Comparison of ENCODE assay signal across 15 mouse cellular contexts in the genomic region with DNA sequence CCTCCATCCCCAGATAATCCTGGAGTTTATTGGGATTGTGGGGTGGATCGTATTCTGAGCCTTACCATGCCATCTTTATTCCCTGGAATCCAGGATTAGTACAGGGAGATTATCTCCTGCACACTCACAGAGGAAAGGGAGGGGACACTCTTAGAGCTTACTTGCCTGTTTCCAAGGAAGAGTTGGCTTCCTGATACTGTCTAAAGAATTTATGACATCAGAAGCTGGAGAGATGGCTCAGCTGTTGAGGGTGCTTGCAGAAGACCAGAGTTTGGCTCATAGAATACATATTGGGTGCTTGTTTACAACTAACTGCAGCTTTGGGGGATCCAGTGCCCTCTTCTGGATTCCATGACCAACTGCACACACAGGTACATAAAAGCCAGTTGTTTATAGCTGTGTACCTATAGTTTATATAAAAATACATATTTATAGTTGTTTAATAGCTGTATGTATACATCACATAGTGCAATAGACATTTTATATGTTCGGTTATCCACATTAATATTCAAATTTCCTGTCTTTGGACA. TPM values are rescaled to one million over a fixed set of nuclear protein-coding genes. Genes with fewer than 3 reads are reported as not detected.
DNase-seq lines count a peak whose midpoint lies in the region; ATAC-seq and TF ChIP-seq lines count a peak whose summit lies in the region.
"Had no signal": no experiment of that assay in that cellular context is flagged by ENCODE, and none has a peak within 500 bp of the region (broad histone marks: within the 10 kb centered on the region; RNA-seq: fewer than 3 reads in every experiment).

No protein-coding gene starts in this region.

- H3K9ac ChIP-seq in liver, adult 2 months (ENCODE audit: low read depth, low read length), result no peak overlapping the region
- no peak overlapping the region for H3K9ac ChIP-seq in liver, embryonic 12.5 days
- H3K9ac ChIP-seq in CH12.LX (ENCODE audit: insufficient read depth, low read depth), result no peak overlapping the region
- no peak overlapping the region for H3K9ac ChIP-seq in liver, postnatal 0 days (replicated peaks)
- H3K9ac ChIP-seq: heart, embryonic 13.5 days; hindbrain, embryonic 12.5 days had no signal

- peak; percentile 3 for TF ChIP-seq RAD21 in CH12.LX (IDR thresholded peaks at IDR 0.05; ENCODE audit: low read depth, low read length)

- WGBS in liver, adult 2 months, result 84% methylated on average over 2 of the region's 2 CpGs
- WGBS in liver, embryonic 12.5 days (ENCODE audit: insufficient replicate concordance), result 81% methylated on average over 2 of the region's 2 CpGs
- 92% methylated on average over 2 of the region's 2 CpGs for WGBS in liver, postnatal 0 days (ENCODE audit: insufficient replicate concordance)

- TF ChIP-seq EP300 in CH12.LX (IDR thresholded peaks at IDR 0.05; ENCODE audit: low read length), result no peak
- TF ChIP-seq EP300 in liver, postnatal 0 days (IDR thresholded peaks at IDR 0.05; ENCODE audit: low read depth), result no peak

- intact Hi-C loops in gastrocnemius, adult 2 months (cut with DNase I), result no loop called here

- TF ChIP-seq POLR2A in liver, adult 2 months (IDR thresholded peaks at IDR 0.05; ENCODE audit: extremely low read depth, insufficient read depth, low read length), result no peak
- no peak for TF ChIP-seq POLR2A in CH12.LX (IDR thresholded peaks at IDR 0.05; ENCODE audit: low read depth, low read length)

- no peak overlapping the region for H3K27ac ChIP-seq in gastrocnemius, adult 2 months
- no peak overlapping the region for H3K27ac ChIP-seq in liver, adult 2 months (replicated peaks; ENCODE audit: insufficient read depth, low read depth, low read length)
- no peak overlapping the region for H3K27ac ChIP-seq in liver, embryonic 12.5 days
- H3K27ac ChIP-seq in CH12.LX (ENCODE audit: insufficient read depth, low read depth), result no peak overlapping the region
- no peak overlapping the region for H3K27ac ChIP-seq in liver, postnatal 0 days (ENCODE audit: low read depth)
- H3K27ac ChIP-seq: heart, embryonic 13.5 days; hindbrain, embryonic 12.5 days; midbrain, embryonic 10.5 days had no signal

- dilution Hi-C loops in CH12.LX (cut with MboI; ENCODE audit: extremely low pct_ligation_motif_present, extremely low pct_unique_long_range_greater_than_20kb, low sequenced_read_pairs), result no loop called here

- no peaks in the 10 kb centered on the region for H3K4me1 ChIP-seq in liver, adult 2 months (ENCODE audit: control insufficient read depth, insufficient read depth, low read length)
- no peaks in the 10 kb centered on the region for H3K4me1 ChIP-seq in liver, embryonic 12.5 days
- H3K4me1 ChIP-seq in CH12.LX (ENCODE audit: control insufficient read depth in 1 of 2, insufficient read depth in 2 of 2), result peaks cover 0 to 7% of the 10 kb centered on the region in 2 experiments; a peak in 2 of 4 replicates
- H3K4me1 ChIP-seq in liver, postnatal 0 days (ENCODE audit: insufficient read depth), result no peaks in the 10 kb centered on the region
- H3K4me1 ChIP-seq: heart, embryonic 13.5 days; hindbrain, embryonic 12.5 days; midbrain, embryonic 10.5 days had no signal

- H3K4me2 ChIP-seq in liver, embryonic 12.5 days, result no peak overlapping the region
- H3K4me2 ChIP-seq in CH12.LX (ENCODE audit: insufficient read depth, low read depth, poor library complexity, severe bottlenecking), result no peak overlapping the region
- no peak overlapping the region for H3K4me2 ChIP-seq in liver, postnatal 0 days (ENCODE audit: low read depth, low read length)
- H3K4me2 ChIP-seq: heart, embryonic 13.5 days; hindbrain, embryonic 12.5 days had no signal

- peak; percentile 20; the same call in 1 of the 2 replicates for TF ChIP-seq CTCF in gastrocnemius, adult 2 months (IDR thresholded peaks at IDR 0.05)
- 0 out of 2 replicates have a peak, but pooled peaks have one; percentile 7 for TF ChIP-seq CTCF in liver, adult 2 months (IDR thresholded peaks at IDR 0.05; ENCODE audit: low read depth, low read length)
- peak in 1 of 2 experiments; percentile 32; a peak in 2 of 4 replicates for TF ChIP-seq CTCF in CH12.LX (conservative IDR thresholded peaks at IDR 0.05 in 1 of 2, IDR thresholded peaks at IDR 0.05 in 1 of 2; ENCODE audit: low read depth in 2 of 2, low read length in 2 of 2)
- TF ChIP-seq CTCF in liver, postnatal 0 days (IDR thresholded peaks at IDR 0.05; ENCODE audit: low read depth), result peak; percentile 29; the same call in 1 of the 2 replicates

- H3K79me2 ChIP-seq in liver, adult 2 months (ENCODE audit: control insufficient read depth, insufficient read depth, low read length), result peaks cover 2% of the 10 kb centered on the region; the same call in 1 of the 2 replicates
- no peaks in the 10 kb centered on the region; the same call in 1 of the 2 replicates for H3K79me2 ChIP-seq in CH12.LX (replicated peaks; ENCODE audit: control insufficient read depth, extremely low read depth, insufficient read depth, poor library complexity, severe bottlenecking)

- no peaks in the 10 kb centered on the region for H3K9me3 ChIP-seq in liver, embryonic 12.5 days (replicated peaks)
- H3K9me3 ChIP-seq in CH12.LX (replicated peaks; ENCODE audit: low read length), result no peaks in the 10 kb centered on the region
- no peaks in the 10 kb centered on the region for H3K9me3 ChIP-seq in liver, postnatal 0 days (ENCODE audit: low read length)
- H3K9me3 ChIP-seq: heart, embryonic 13.5 days; hindbrain, embryonic 12.5 days; midbrain, embryonic 10.5 days had no signal

- in situ Hi-C loops in CH12.LX (cut with MboI; ENCODE audit: low pct_ligation_motif_present, low pct_unique_long_range_greater_than_20kb, low sequenced_read_pairs), result no loop called here

- ATAC-seq in liver, embryonic 12.5 days, result no peak
- no peak for ATAC-seq in liver, postnatal 0 days
- ATAC-seq: forebrain, embryonic 16.5 days; intestine, embryonic 16.5 days had no signal

- H3K27me3 ChIP-seq in liver, adult 2 months (ENCODE audit: control insufficient read depth, insufficient read depth, low read length), result no peaks in the 10 kb centered on the region
- no peaks in the 10 kb centered on the region for H3K27me3 ChIP-seq in liver, embryonic 12.5 days (replicated peaks)
- H3K27me3 ChIP-seq in CH12.LX (replicated peaks), result no peaks in the 10 kb centered on the region
- no peaks in the 10 kb centered on the region for H3K27me3 ChIP-seq in liver, postnatal 0 days (ENCODE audit: insufficient read depth, low read length)
- H3K27me3 ChIP-seq: heart, embryonic 13.5 days; hindbrain, embryonic 12.5 days had no signal

- H3K4me3 ChIP-seq in gastrocnemius, adult 2 months, result no peak overlapping the region
- H3K4me3 ChIP-seq in liver, adult 2 months (ENCODE audit: insufficient read depth, low read depth, low read length), result no peak overlapping the region
- no peak overlapping the region for H3K4me3 ChIP-seq in liver, embryonic 12.5 days
- H3K4me3 ChIP-seq in CH12.LX (replicated peaks in 1 of 3; ENCODE audit: low read depth in 2 of 3, low read length in 2 of 3, poor library complexity in 1 of 3), result no peak overlapping the region
- no peak overlapping the region for H3K4me3 ChIP-seq in liver, postnatal 0 days (ENCODE audit: low read depth, low read length)
- H3K4me3 ChIP-seq: heart, embryonic 13.5 days; hindbrain, embryonic 12.5 days; midbrain, embryonic 10.5 days had no signal

- no peak for DNase-seq in gastrocnemius, adult 2 months
- DNase-seq in gastrocnemius, postnatal 25 days, result no peak
- no peak for DNase-seq in liver, adult 2 months (ENCODE audit: extremely low read depth, low read depth, low spot score)
- DNase-seq in CH12.LX (ENCODE audit: extremely low read depth), result no peak
- no peak for DNase-seq in liver, postnatal 0 days
- no peak for DNase-seq in right cerebral cortex, postnatal 25 days
- no peak for DNase-seq in T-cell, adult 2 months (ENCODE audit: low spot score)
- DNase-seq: cerebellum, adult 11 months; gastrocnemius, postnatal 14 days had no signal

- H3K36me3 ChIP-seq in liver, adult 2 months (ENCODE audit: control insufficient read depth, insufficient read depth, low read length), result peaks cover 43% of the 10 kb centered on the region
- peaks cover 86% of the 10 kb centered on the region for H3K36me3 ChIP-seq in liver, embryonic 12.5 days
- H3K36me3 ChIP-seq in CH12.LX (replicated peaks in 1 of 2; ENCODE audit: control insufficient read depth in 1 of 2, insufficient read depth in 1 of 2, low read length in 1 of 2), result peaks cover 39 to 85% of the 10 kb centered on the region in 2 experiments
- peaks cover 35% of the 10 kb centered on the region for H3K36me3 ChIP-seq in liver, postnatal 0 days (replicated peaks; ENCODE audit: insufficient read depth, low read length)

TF ChIP-seq in CH12.LX, 34 proteins besides CTCF, POLR2A, EP300 and RAD21 (continues in another document):
- TF ChIP-seq NRF1 (IDR thresholded peaks at IDR 0.05; ENCODE audit: low read depth, low read length), result no peak
- TF ChIP-seq CHD1 (IDR thresholded peaks at IDR 0.05; ENCODE audit: low read depth, low read length), result no peak
- no peak for TF ChIP-seq MYC (IDR thresholded peaks at IDR 0.05; ENCODE audit: low read depth, low read length)
- no peak for TF ChIP-seq UBTF (IDR thresholded peaks at IDR 0.05; ENCODE audit: low read depth, low read length)
- no peak for TF ChIP-seq JUN (IDR thresholded peaks at IDR 0.05; ENCODE audit: insufficient read depth, low read depth, low read length)
- no peak for TF ChIP-seq MAZ (IDR thresholded peaks at IDR 0.05; ENCODE audit: low read depth, low read length)
- TF ChIP-seq ELF1 (IDR thresholded peaks at IDR 0.05; ENCODE audit: low read depth, low read length), result no peak
- TF ChIP-seq JUND (conservative IDR thresholded peaks at IDR 0.05; ENCODE audit: low read depth, low read length), result no peak

RNA-seq across cellular contexts. Expression of a gene that starts 32.6 kb away (rescaled TPM):
- not detected for total RNA-seq in gastrocnemius, adult 2 months (2021)
- under 1 TPM in 1 of 2 experiments, not detected in 1; 0.91 TPM for total RNA-seq in gastrocnemius, postnatal 25 days (2021)
- not detected in 2 replicates for total RNA-seq in liver, adult 2 months (2014; rRNA removed)
- not detected in 2 replicates for polyA plus RNA-seq in liver, adult 2 months (2012; rRNA removed)
- 1.2 and 1.9 TPM in 2 replicates for polyA plus RNA-seq in liver, embryonic 12.5 days (2016; fragmentation: Nextera tagmentation; extraction: Ambion mirVana)
- total RNA-seq in CH12.LX (2012; rRNA removed) (17.6 and 21.5 TPM in 2 replicates), CH12.LX (2014; rRNA removed) (not detected in 2 replicates)
- polyA plus RNA-seq in CH12.LX (2012; ENCODE audit: insufficient read length, low read depth), result 0.74 TPM in 1 of 2 replicates, not detected in the other
- 0.79 and 1.1 TPM in 2 replicates for polyA plus RNA-seq in liver, postnatal 0 days (2015; fragmentation: Nextera tagmentation; extraction: Ambion mirVana)
- total RNA-seq: gastrocnemius, postnatal 14 days had no signal
- polyA plus RNA-seq: forebrain, embryonic 16.5 days had no signal

RNA-seq across cellular contexts. Expression of a gene that starts 33.1 kb away (rescaled TPM):
- 10 to 100 TPM; 77.0 to 80.0 TPM for total RNA-seq in gastrocnemius, adult 2 months (2021)
- 10 to 100 TPM; 65.3 to 70.8 TPM for total RNA-seq in gastrocnemius, postnatal 25 days (2021)
- 49.8 and 54.6 TPM in 2 replicates for total RNA-seq in liver, adult 2 months (2014; rRNA removed)
- 48.0 and 52.4 TPM in 2 replicates for polyA plus RNA-seq in liver, adult 2 months (2012; rRNA removed)
- 79.8 and 82.7 TPM in 2 replicates for polyA plus RNA-seq in liver, embryonic 12.5 days (2016; fragmentation: Nextera tagmentation; extraction: Ambion mirVana)
- total RNA-seq in CH12.LX (2012; rRNA removed) (67.2 and 75.2 TPM in 2 replicates), CH12.LX (2014; rRNA removed) (208 and 214 TPM in 2 replicates)
- 90.7 and 97.2 TPM in 2 replicates for polyA plus RNA-seq in CH12.LX (2012; ENCODE audit: insufficient read length, low read depth)
- polyA plus RNA-seq in liver, postnatal 0 days (2015; fragmentation: Nextera tagmentation; extraction: Ambion mirVana), result 35.8 and 37.2 TPM in 2 replicates
